Mouse (Mus musculus) kidney, adult 2 months (tissue): ENCODE measurements at regions not wholly inside any gene's neighbourhood (a gene's known extent, or its start where the extent isn't known, plus 50 kb on each side); places are given as distances from the start of the nearest gene placed in this dataset.

Experiments used
- DNase-seq: peaks from one replicate; pipeline ENCODE4 v3.0.0; 2021
- H3K27ac ChIP-seq: fragments of 200-500 bp; 2 replicates; pipeline ENCODE4 v1.5.1; 2012; ENCODE audit warnings: low read depth, low read length, control low read depth, inconsistent platforms; ENCODE audit not compliant: insufficient read depth
- H3K27me3 ChIP-seq: fragments of 200-500 bp; replicated peaks from 2 replicates; pipeline ENCODE4 v1.6.1; 2012; ENCODE audit warnings: mild to moderate bottlenecking, moderate library complexity, low read length, inconsistent platforms; ENCODE audit not compliant: control insufficient read depth, insufficient read depth
- H3K36me3 ChIP-seq: fragments of 200-500 bp; 2 replicates; pipeline ENCODE4 v1.6.1; 2012; ENCODE audit warnings: mild to moderate bottlenecking, moderate library complexity, low read length, inconsistent platforms; ENCODE audit not compliant: control insufficient read depth, insufficient read depth
- H3K4me1 ChIP-seq: fragments of 200-500 bp; 2 replicates; pipeline ENCODE4 v1.6.1; 2011; ENCODE audit warnings: low read length; ENCODE audit not compliant: control insufficient read depth, insufficient read depth
- H3K4me3 ChIP-seq: fragments of 200-500 bp; 2 replicates; pipeline ENCODE4 v1.5.1; 2011; ENCODE audit warnings: mild to moderate bottlenecking, low read depth, low read length, control low read depth; ENCODE audit not compliant: insufficient read depth
- CTCF ChIP-seq: fragments of 200-500 bp; conservative IDR thresholded peaks from 2 replicates; pipeline ENCODE4 v1.5.1; 2011; ENCODE audit warnings: low read depth, mild to moderate bottlenecking, control low read depth, low read length, moderate library complexity, mixed read lengths; ENCODE audit not compliant: insufficient read depth, insufficient read length
- POLR2A ChIP-seq: fragments of 200-500 bp; IDR thresholded peaks from one replicate; pipeline ENCODE4 v1.6.1; 2011; ENCODE audit warnings: low read depth, low read length, control low read depth
- WGBS: fragments of 180-500 bp; shearing (Covaris S2); methylation state at CpG from one replicate; pipeline ENCODE4 v1.1.7; 2018; 5-methylcytosine and 5-hydroxymethylcytosine counted together

- no peak for TF ChIP-seq POLR2A
- TF ChIP-seq CTCF: no peak
- Histone ChIP-seq H3K27me3 (no peaks in the 10 kb centered on the region), H3K4me3 (no peak overlapping the region), H3K4me1 (no peaks in the 10 kb centered on the region), H3K36me3 (no peaks in the 10 kb centered on the region), H3K27ac (no peak overlapping the region)
- peak; percentile 61 for DNase-seq
- WGBS: 9% methylated on average over 10 of the region's 10 CpGs
These were observed 208.0 kb downstream of the Cyp26b1 start for GRCm38 (mm10) chr6:84385696-84386095.

- no peaks in the 10 kb centered on the region for H3K4me1 ChIP-seq
- no peak overlapping the region for H3K27ac ChIP-seq
- TF ChIP-seq POLR2A: no peak
- TF ChIP-seq CTCF: no peak
- no peaks in the 10 kb centered on the region for H3K36me3 ChIP-seq
- H3K27me3 ChIP-seq: no peaks in the 10 kb centered on the region
- no peak for DNase-seq
- H3K4me3 ChIP-seq: no peak overlapping the region
- 86% methylated on average over 3 of the region's 3 CpGs for WGBS
These were observed 210.0 kb downstream of the Cyp26b1 start for GRCm38 (mm10) chr6:84383718-84384117.

GRCm38 (mm10) chr6:84383141-84383540 lies 210.6 kb downstream of the Cyp26b1 start:
- no peaks in the 10 kb centered on the region for H3K4me1 ChIP-seq
- 84% methylated on average over 3 of the region's 3 CpGs for WGBS
- no peak for DNase-seq
- H3K4me3 ChIP-seq: no peak overlapping the region
- no peaks in the 10 kb centered on the region for H3K36me3 ChIP-seq
- no peaks in the 10 kb centered on the region for H3K27me3 ChIP-seq
- H3K27ac ChIP-seq: no peak overlapping the region
- TF ChIP-seq CTCF (no peak), POLR2A (no peak)

DNA sequence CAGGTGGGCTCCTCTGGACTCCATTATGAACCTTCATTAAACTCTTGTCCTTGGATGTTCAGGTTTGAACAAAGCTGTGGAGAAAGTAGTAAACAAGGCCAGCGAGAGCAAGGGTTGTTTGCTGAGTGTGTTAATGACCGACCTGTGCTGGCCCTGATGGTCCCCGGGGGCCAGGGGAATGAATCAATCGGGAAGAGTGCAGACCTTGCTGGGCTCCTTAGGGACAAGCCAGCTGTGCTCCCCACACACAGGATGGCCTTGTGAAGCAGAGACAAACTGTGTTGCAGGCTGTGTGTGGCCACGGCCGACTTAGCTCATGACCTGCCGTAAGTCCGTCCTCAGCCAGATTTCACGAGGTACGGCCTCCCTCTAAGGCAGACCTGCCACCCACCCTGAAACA lies 212.1 kb downstream of the Cyp26b1 start:
- Histone ChIP-seq H3K36me3 (no peaks in the 10 kb centered on the region), H3K27ac (no peak overlapping the region), H3K4me3 (no peak overlapping the region), H3K4me1 (no peaks in the 10 kb centered on the region), H3K27me3 (no peaks in the 10 kb centered on the region)
- TF ChIP-seq POLR2A (no peak), CTCF (no peak)
- WGBS: 67% methylated on average over 10 of the region's 10 CpGs
- DNase-seq: no peak

DNA sequence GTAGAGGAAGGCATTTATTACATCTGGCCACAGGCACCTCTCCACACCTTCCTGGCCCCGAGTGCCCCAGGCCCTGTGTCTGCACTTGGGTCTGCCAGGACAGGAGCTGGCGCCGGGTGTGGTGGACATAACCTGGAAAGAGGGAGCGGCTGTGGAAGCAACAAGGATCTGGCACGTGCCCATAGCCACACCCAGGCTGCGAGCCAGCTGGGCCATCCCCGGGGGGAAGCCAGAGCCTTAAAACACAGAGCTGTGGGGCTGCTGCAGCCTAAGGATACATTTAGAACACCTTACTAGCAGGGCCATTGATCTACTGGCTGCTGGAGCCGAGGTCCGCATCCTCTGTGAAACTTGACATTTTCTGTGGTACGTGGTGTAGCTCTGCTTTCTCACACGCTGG lies 217.0 kb downstream of the Cyp26b1 start:
- TF ChIP-seq POLR2A: no peak
- TF ChIP-seq CTCF: no peak
- Histone ChIP-seq H3K4me1 (no peaks in the 10 kb centered on the region), H3K27ac (no peak overlapping the region), H3K27me3 (no peaks in the 10 kb centered on the region), H3K36me3 (no peaks in the 10 kb centered on the region), H3K4me3 (no peak overlapping the region)
- WGBS: 71% methylated on average over 11 of the region's 11 CpGs
- DNase-seq: no peak

GRCm38 (mm10) chr6:84375498-84375897 lies 218.2 kb downstream of the Cyp26b1 start:
- H3K4me1 ChIP-seq: no peaks in the 10 kb centered on the region
- peak; percentile 42 for DNase-seq
- H3K4me3 ChIP-seq: no peak overlapping the region
- H3K27me3 ChIP-seq: no peaks in the 10 kb centered on the region
- WGBS: 9% methylated on average over 8 of the region's 8 CpGs
- no peaks in the 10 kb centered on the region for H3K36me3 ChIP-seq
- TF ChIP-seq POLR2A: no peak
- TF ChIP-seq CTCF: peak; percentile 74
- H3K27ac ChIP-seq: no peak overlapping the region

- DNase-seq: no peak
- no peaks in the 10 kb centered on the region for H3K36me3 ChIP-seq
These were observed 227.3 kb downstream of the Cyp26b1 start for GRCm38 (mm10) chr6:84366365-84366764.

GRCm38 (mm10) chr6:84365914-84366313 lies 227.8 kb downstream of the Cyp26b1 start:
- no peak overlapping the region for H3K4me3 ChIP-seq
- no peaks in the 10 kb centered on the region for H3K36me3 ChIP-seq
- TF ChIP-seq CTCF (no peak), POLR2A (no peak)
- no peak for DNase-seq
- H3K4me1 ChIP-seq: no peaks in the 10 kb centered on the region
- no peak overlapping the region for H3K27ac ChIP-seq
- H3K27me3 ChIP-seq: no peaks in the 10 kb centered on the region
- WGBS: 77% methylated on average over 4 of the region's 4 CpGs

More at GRCm38 (mm10) chr6:84366365-84366764, 227.3 kb downstream of the Cyp26b1 start:
- Histone ChIP-seq H3K4me1 (no peaks in the 10 kb centered on the region), H3K4me3 (no peak overlapping the region), H3K27ac (no peak overlapping the region), H3K27me3 (no peaks in the 10 kb centered on the region)
- 39% methylated on average over 6 of the region's 6 CpGs for WGBS
- TF ChIP-seq POLR2A (no peak), CTCF (no peak)
